21 mouse cellular contexts compared by ENCODE assay signal in the genomic region with DNA sequence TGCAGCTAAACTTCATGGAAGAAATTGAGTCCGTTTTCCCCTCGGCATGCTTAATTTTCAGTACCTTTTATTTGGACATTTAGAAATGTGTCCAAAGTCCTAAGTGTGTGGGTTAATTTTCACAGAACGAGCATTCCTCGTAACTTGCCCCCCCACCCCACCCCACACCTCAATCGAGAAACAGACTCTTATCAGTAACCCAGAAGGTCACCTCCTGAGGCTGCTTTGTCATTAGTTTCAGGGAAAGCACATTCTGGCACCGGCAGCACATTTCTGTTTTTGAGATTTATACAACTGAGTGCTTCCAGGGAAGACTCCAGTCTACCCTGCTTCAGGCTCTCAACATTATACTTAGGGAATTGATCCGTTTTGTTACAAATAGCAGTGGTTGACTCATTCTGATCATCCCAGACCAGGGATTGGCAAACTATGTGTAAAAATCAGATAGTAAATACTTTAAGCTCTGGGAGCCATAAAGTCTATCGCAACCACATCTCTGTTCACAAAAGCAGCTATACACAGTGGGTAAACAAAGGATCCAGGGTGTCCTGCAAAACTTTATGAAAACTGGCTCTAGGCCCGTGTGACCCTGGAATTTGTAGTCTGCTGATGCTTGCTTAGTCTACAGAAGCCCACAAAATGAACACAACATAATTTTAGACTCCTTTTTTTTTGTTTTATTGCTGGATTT. TPM values are rescaled to one million over a fixed set of nuclear protein-coding genes. Genes with fewer than 3 reads are reported as not detected.
"Had no signal": no experiment of that assay in that cellular context is flagged by ENCODE, and none has a peak within 500 bp of the region (broad histone marks: within the 10 kb centered on the region; RNA-seq: fewer than 3 reads in every experiment).

No protein-coding gene starts in this region.

- H3K9ac ChIP-seq: kidney, embryonic 15.5 days; liver, embryonic 15.5 days; lung, embryonic 15.5 days; neural tube, embryonic 13.5 days had no signal

- H3K4me3 ChIP-seq: kidney, embryonic 15.5 days; left cerebral cortex, adult 2 months; limb, embryonic 10.5 days; liver, embryonic 15.5 days; lung, embryonic 15.5 days; megakaryocyte, embryonic 14.5 days; neural tube, embryonic 13.5 days had no signal

- H3K36me3 ChIP-seq: kidney, embryonic 15.5 days; limb, embryonic 10.5 days; liver, embryonic 15.5 days; lung, embryonic 15.5 days; neural tube, embryonic 13.5 days had no signal

- ATAC-seq: midbrain, embryonic 16.5 days had no signal

- H3K27me3 ChIP-seq: kidney, embryonic 15.5 days; lung, embryonic 15.5 days; neural tube, embryonic 13.5 days had no signal

- H3K4me1 ChIP-seq: kidney, embryonic 15.5 days; limb, embryonic 10.5 days; megakaryocyte, embryonic 14.5 days; neural tube, embryonic 13.5 days had no signal

- H3K9me3 ChIP-seq: kidney, embryonic 15.5 days; limb, embryonic 10.5 days; liver, embryonic 15.5 days; lung, embryonic 15.5 days; megakaryocyte, embryonic 14.5 days; neural tube, embryonic 13.5 days had no signal

- H3K27ac ChIP-seq: kidney, embryonic 15.5 days; left cerebral cortex, adult 2 months; limb, embryonic 10.5 days; liver, embryonic 15.5 days; lung, embryonic 15.5 days; macrophage; neural tube, embryonic 13.5 days had no signal

- DNase-seq: kidney, adult 2 months; kidney, postnatal 14 days; lung, postnatal 14 days; right cerebral cortex, postnatal 14 days had no signal

- H3K4me2 ChIP-seq: kidney, embryonic 15.5 days; liver, embryonic 15.5 days; lung, embryonic 15.5 days; midbrain, embryonic 11.5 days; neural tube, embryonic 13.5 days had no signal

RNA-seq across cellular contexts. Expression of a gene that starts 53.0 kb away (rescaled TPM):
- total RNA-seq: layer of hippocampus, adult 8-10 months; layer of hippocampus, postnatal 25 days; left cerebral cortex, adult 2 months; left cerebral cortex, postnatal 14 days had no signal
- polyA plus RNA-seq: kidney, adult 2 months; kidney, embryonic 15.5 days; large intestine, adult 2 months; limb, embryonic 10.5 days; limb, embryonic 14.5 days; liver, embryonic 15.5 days; lung, embryonic 15.5 days; macrophage; midbrain, embryonic 16.5 days; neural tube, embryonic 13.5 days; spleen, adult 2 months; stomach, embryonic 16.5 days had no signal
